Mouse (Mus musculus) embryonic facial prominence, embryonic 15.5 days (tissue): ENCODE data around the gene Creb3. TPM values are rescaled to one million over a fixed set of nuclear protein-coding genes. Genes with fewer than 3 reads are reported as not detected.
A peak's percentile ranks its signal among the peaks of the same experiment; 100 is the strongest.
"Not testable (repeated sequence)": the region's sequence is repeated elsewhere in the genome, so short reads cannot be mapped to it uniquely, and the experiment has no call there.

Experiments used
- ATAC-seq: fragments of 200-750 bp; cut with Nextera tagmentation; 2 replicates; pipeline ENCODE4 v1.8.0; 2017; ENCODE audit warnings: low read depth, moderate TSS enrichment; ENCODE audit not compliant: insufficient number of reproducible peaks, low FRiP score, low TSS enrichment
- H3K27ac ChIP-seq: fragments of 300-500 bp; sonication (generic); replicated peaks from 2 replicates; pipeline ENCODE4 v1.5.1; 2015; ENCODE audit warnings: mild to moderate bottlenecking, inconsistent platforms
- H3K27me3 ChIP-seq: fragments of 300-500 bp; sonication (generic); 2 replicates; pipeline ENCODE4 v1.6.1; 2015; ENCODE audit warnings: inconsistent platforms
- H3K36me3 ChIP-seq: fragments of 300-500 bp; sonication (generic); 2 replicates; pipeline ENCODE4 v1.6.1; 2015; ENCODE audit warnings: mild to moderate bottlenecking, inconsistent platforms
- H3K4me1 ChIP-seq: fragments of 300-500 bp; sonication (generic); 2 replicates; pipeline ENCODE4 v1.6.1; 2015; ENCODE audit warnings: inconsistent platforms
- H3K4me2 ChIP-seq: fragments of 300-500 bp; sonication (generic); replicated peaks from 2 replicates; pipeline ENCODE4 v1.6.1; 2015; ENCODE audit warnings: mild to moderate bottlenecking, inconsistent platforms
- H3K4me3 ChIP-seq: fragments of 300-500 bp; sonication (generic); replicated peaks from 2 replicates; pipeline ENCODE4 v1.5.1; 2015; ENCODE audit warnings: mild to moderate bottlenecking, inconsistent platforms
- H3K9ac ChIP-seq: fragments of 300-500 bp; sonication (generic); 2 replicates; pipeline ENCODE4 v1.6.1; 2015; ENCODE audit warnings: inconsistent platforms
- H3K9me3 ChIP-seq: fragments of 300-500 bp; sonication (generic); replicated peaks from 2 replicates; pipeline ENCODE4 v1.6.1; 2016; ENCODE audit warnings: inconsistent platforms
- WGBS: fragments of 180-500 bp; shearing (Covaris S2); methylation state at CpG from one replicate; pipeline ENCODE4 v1.1.7; 2015; 5-methylcytosine and 5-hydroxymethylcytosine counted together
- polyA plus RNA-seq: library from polyadenylated mRNA; unstranded; fragments of >200 nt; fragmentation: Nextera tagmentation; extraction: Ambion mirVana; gene quantifications from 2 replicates; pipeline ENCODE4 v1.2.1, GENCODE M21; 2015

Creb3 gene
- polyA plus RNA-seq, 1 experiment from 2014 or later = 77.5 TPM

GRCm38 (mm10) chr4:43584444-43585416 lies 22.6 kb downstream of the Creb3 start, which contains the start of gene Msmp:
Gene Msmp, minus strand, starts transcription at chr4:43584494.
- no peak within 1 kb of the TSS for H3K4me2 ChIP-seq
- WGBS = 66% methylated on average over 12 of the region's 12 CpGs
- no peak for ATAC-seq
- H3K4me3 ChIP-seq = no peak within 1 kb of the TSS
- H3K36me3 ChIP-seq = peaks cover 48% of the 10 kb centered on the region
- no peaks in the 10 kb centered on the region for H3K27me3 ChIP-seq
- H3K9me3 ChIP-seq = no peaks in the 10 kb centered on the region
- no peak within 1 kb of the TSS for H3K27ac ChIP-seq
- H3K4me1 ChIP-seq = peaks cover 8% of the 10 kb centered on the region
- H3K9ac ChIP-seq = no peak within 1 kb of the TSS

- H3K27ac ChIP-seq = no peak overlapping the region
- H3K4me3 ChIP-seq = no peak overlapping the region
- 26% methylated on average over 10 of the region's 10 CpGs for WGBS
- H3K36me3 ChIP-seq = peaks cover 44% of the 10 kb centered on the region
- no peak overlapping the region for H3K9ac ChIP-seq
- no peaks in the 10 kb centered on the region for H3K27me3 ChIP-seq
- no peak for ATAC-seq
- H3K4me1 ChIP-seq = no peaks in the 10 kb centered on the region
- no peak overlapping the region for H3K4me2 ChIP-seq
- H3K9me3 ChIP-seq = no peaks in the 10 kb centered on the region
These were observed 23.6 kb downstream of the Creb3 start for GRCm38 (mm10) chr4:43585682-43586081.

- no peaks in the 10 kb centered on the region for H3K9me3 ChIP-seq
- peak; percentile 45; the same call in 1 of the 2 replicates for ATAC-seq
- H3K4me3 ChIP-seq = no peak overlapping the region
- 73% methylated on average over 8 of the region's 8 CpGs for WGBS
- H3K27ac ChIP-seq = no peak overlapping the region
- no peak overlapping the region for H3K9ac ChIP-seq
- H3K27me3 ChIP-seq = no peaks in the 10 kb centered on the region
- H3K36me3 ChIP-seq = peaks cover 36% of the 10 kb centered on the region
- no peaks in the 10 kb centered on the region for H3K4me1 ChIP-seq
- H3K4me2 ChIP-seq = no peak overlapping the region
These were observed 24.3 kb downstream of the Creb3 start for GRCm38 (mm10) chr4:43586411-43586810.

- 28% methylated on average over 7 of the region's 7 CpGs for WGBS
- H3K4me1 ChIP-seq = no peaks in the 10 kb centered on the region
- no peak for ATAC-seq
- H3K36me3 ChIP-seq = peaks cover 24% of the 10 kb centered on the region
- no peak overlapping the region for H3K4me3 ChIP-seq
- no peak overlapping the region for H3K4me2 ChIP-seq
- no peaks in the 10 kb centered on the region for H3K9me3 ChIP-seq
- no peaks in the 10 kb centered on the region for H3K27me3 ChIP-seq
- H3K27ac ChIP-seq = no peak overlapping the region
- no peak overlapping the region for H3K9ac ChIP-seq
These were observed 25.5 kb downstream of the Creb3 start for GRCm38 (mm10) chr4:43587681-43588080.

GRCm38 (mm10) chr4:43591543-43591942 lies 29.4 kb downstream of the Creb3 start:
- 76% methylated on average over 5 of the region's 5 CpGs for WGBS
- Histone ChIP-seq H3K9ac (no peak overlapping the region), H3K4me2 (no peak overlapping the region), H3K27ac (no peak overlapping the region), H3K4me1 (no peaks in the 10 kb centered on the region), H3K36me3 (no peaks in the 10 kb centered on the region), H3K9me3 (no peaks in the 10 kb centered on the region), H3K27me3 (no peaks in the 10 kb centered on the region), H3K4me3 (no peak overlapping the region)
- no peak for ATAC-seq

- WGBS = 74% methylated on average over 3 of the region's 3 CpGs
- Histone ChIP-seq H3K4me2 (no peak overlapping the region), H3K9me3 (no peaks in the 10 kb centered on the region), H3K27me3 (no peaks in the 10 kb centered on the region), H3K4me3 (no peak overlapping the region), H3K27ac (no peak overlapping the region), H3K4me1 (no peaks in the 10 kb centered on the region), H3K9ac (no peak overlapping the region), H3K36me3 (no peaks in the 10 kb centered on the region)
- ATAC-seq = no peak
These were observed 29.8 kb downstream of the Creb3 start for GRCm38 (mm10) chr4:43591961-43592360.

- no peak overlapping the region for H3K4me3 ChIP-seq
- H3K4me2 ChIP-seq = no peak overlapping the region
- H3K36me3 ChIP-seq = no peaks in the 10 kb centered on the region
- H3K27me3 ChIP-seq = no peaks in the 10 kb centered on the region
- 63% methylated on average over 3 of the region's 3 CpGs for WGBS
- no peak overlapping the region for H3K27ac ChIP-seq
- no peak for ATAC-seq
- no peak overlapping the region for H3K9ac ChIP-seq
- no peaks in the 10 kb centered on the region for H3K4me1 ChIP-seq
- no peaks in the 10 kb centered on the region for H3K9me3 ChIP-seq
These were observed 31.3 kb downstream of the Creb3 start for GRCm38 (mm10) chr4:43593453-43593852.

GRCm38 (mm10) chr4:43596597-43596996 lies 34.5 kb downstream of the Creb3 start:
- not testable (repeated sequence) for H3K9me3 ChIP-seq, H3K9ac ChIP-seq, ATAC-seq, H3K27ac ChIP-seq, H3K4me2 ChIP-seq, H3K36me3 ChIP-seq, H3K4me1 ChIP-seq, H3K27me3 ChIP-seq, H3K4me3 ChIP-seq
- 76% methylated on average over 2 of the region's 2 CpGs for WGBS

GRCm38 (mm10) chr4:43598200-43598599 lies 36.1 kb downstream of the Creb3 start:
- H3K27me3 ChIP-seq = no peaks in the 10 kb centered on the region
- H3K4me1 ChIP-seq = no peaks in the 10 kb centered on the region
- no peaks in the 10 kb centered on the region for H3K9me3 ChIP-seq
- WGBS = 82% methylated on average over 4 of the region's 4 CpGs
- no peak overlapping the region for H3K9ac ChIP-seq
- ATAC-seq = no peak
- no peak overlapping the region for H3K4me2 ChIP-seq
- H3K4me3 ChIP-seq = no peak overlapping the region
- no peaks in the 10 kb centered on the region for H3K36me3 ChIP-seq
- no peak overlapping the region for H3K27ac ChIP-seq

- H3K36me3 ChIP-seq = no peaks in the 10 kb centered on the region
- H3K27ac ChIP-seq = no peak overlapping the region
- H3K4me2 ChIP-seq = no peak overlapping the region
- ATAC-seq = no peak
- no peak overlapping the region for H3K9ac ChIP-seq
- 78% methylated on average over 7 of the region's 7 CpGs for WGBS
- H3K4me1 ChIP-seq = no peaks in the 10 kb centered on the region
- no peaks in the 10 kb centered on the region for H3K9me3 ChIP-seq
- no peaks in the 10 kb centered on the region for H3K27me3 ChIP-seq
- H3K4me3 ChIP-seq = no peak overlapping the region
These were observed 36.7 kb downstream of the Creb3 start for GRCm38 (mm10) chr4:43598650-43599380.

GRCm38 (mm10) chr4:43600195-43600934 lies 38.2 kb downstream of the Creb3 start:
- Histone ChIP-seq H3K27ac (no peak overlapping the region), H3K27me3 (no peaks in the 10 kb centered on the region), H3K4me3 (no peak overlapping the region), H3K36me3 (no peaks in the 10 kb centered on the region), H3K4me1 (no peaks in the 10 kb centered on the region), H3K4me2 (no peak overlapping the region), H3K9ac (no peak overlapping the region), H3K9me3 (no peaks in the 10 kb centered on the region)
- WGBS = 72% methylated on average over 9 of the region's 9 CpGs
- no peak for ATAC-seq
